Comparison of ENCODE assay signal across 8 mouse cellular contexts in genomic region chr5:124868981-124869380, GRCm38 (mm10). TPM values are rescaled to one million over a fixed set of nuclear protein-coding genes. Genes with fewer than 3 reads are reported as not detected.
A peak's percentile ranks its signal among the peaks of the same experiment; 100 is the strongest.
DNase-seq lines count a peak whose midpoint lies in the region; ATAC-seq and TF ChIP-seq lines count a peak whose summit lies in the region.

No protein-coding gene starts in this region.

- no peak overlapping the region for H3K4me2 ChIP-seq in embryonic facial prominence, embryonic 14.5 days (ENCODE audit: low read depth, low read length)

- no peak overlapping the region for H3K9ac ChIP-seq in embryonic facial prominence, embryonic 14.5 days (ENCODE audit: low read depth, low read length)

- DNase-seq in ovary, postnatal 36 days (ENCODE audit: low spot score): peak; percentile 40
- no peak for DNase-seq in ovary, adult 18-20 months (ENCODE audit: low spot score)
- DNase-seq in embryonic facial prominence, embryonic 14.5 days (ENCODE audit: low spot score): peak; percentile 78
- peak; percentile 75 for DNase-seq in heart, postnatal 4 days
- peak; percentile 77 to 81 for DNase-seq in left cerebral cortex, postnatal 14 days (ENCODE audit: low spot score in 2 of 2)
- peak; percentile 81 for DNase-seq in retina, postnatal 1 day

- WGBS in embryonic facial prominence, embryonic 14.5 days: 48% methylated on average over 4 of the region's 4 CpGs

- peaks cover 16% of the 10 kb centered on the region for H3K4me1 ChIP-seq in bone marrow macrophage, adult 2 months (ENCODE audit: control insufficient read depth, insufficient read depth, low read length)
- H3K4me1 ChIP-seq in embryonic facial prominence, embryonic 14.5 days (ENCODE audit: control insufficient read depth, insufficient read depth, low read length): peaks cover 4% of the 10 kb centered on the region; the same call in 1 of the 2 replicates

- no peaks in the 10 kb centered on the region for H3K9me3 ChIP-seq in embryonic facial prominence, embryonic 14.5 days (ENCODE audit: control insufficient read depth, low read length)

- H3K27ac ChIP-seq in bone marrow macrophage, adult 2 months (ENCODE audit: insufficient read depth, low read depth, low read length): no peak overlapping the region
- H3K27ac ChIP-seq in embryonic facial prominence, embryonic 14.5 days (replicated peaks; ENCODE audit: low read depth, low read length): no peak overlapping the region

- no peak for TF ChIP-seq POLR2A in bone marrow macrophage, adult 2 months (IDR thresholded peaks at IDR 0.05; ENCODE audit: borderline replicate concordance, low read depth, low read length)

- H3K27me3 ChIP-seq in embryonic facial prominence, embryonic 14.5 days (replicated peaks; ENCODE audit: control insufficient read depth, insufficient read depth, low read length): no peaks in the 10 kb centered on the region

- H3K36me3 ChIP-seq in embryonic facial prominence, embryonic 14.5 days (ENCODE audit: control insufficient read depth, insufficient read depth, low read length): peaks cover 20% of the 10 kb centered on the region; the same call in 1 of the 2 replicates

- TF ChIP-seq CTCF in bone marrow macrophage, adult 2 months (IDR thresholded peaks at IDR 0.05; ENCODE audit: low read depth, low read length): peak; percentile 39

- intact Hi-C loops in left cerebral cortex, postnatal 14 days (cut with DNase I): loop anchor here (5.0 kb wide), 1 partner anchor 92 kb away; no protein-coding TSS in a partner anchor

- H3K4me3 ChIP-seq in bone marrow macrophage, adult 2 months (ENCODE audit: insufficient read depth, low read length): no peak overlapping the region
- H3K4me3 ChIP-seq in embryonic facial prominence, embryonic 14.5 days (ENCODE audit: low read depth, low read length): no peak overlapping the region

- ATAC-seq in embryonic facial prominence, embryonic 14.5 days (ENCODE audit: low read depth): no peak
- ATAC-seq in erythroid progenitor cell, adult 5-6 weeks (replicated peaks; ENCODE audit: low FRiP score, poor library complexity, severe bottlenecking): no peak

RNA-seq across cellular contexts. Expression of gene Zfp664, which starts 6.5 kb away (rescaled TPM):
- 20.8 and 24.7 TPM in 2 replicates for polyA plus RNA-seq in bone marrow macrophage, adult 2 months (2012; ENCODE audit: insufficient read depth, insufficient read length, missing spikeins)
- 59.0 and 71.7 TPM in 2 replicates for polyA plus RNA-seq in embryonic facial prominence, embryonic 14.5 days (2014; fragmentation: Nextera tagmentation; extraction: Ambion mirVana)
- 10 to 100 TPM; 57.5 to 62.7 TPM for total RNA-seq in heart, postnatal 4 days (2021)
- 10 to 100 TPM; 55.7 to 60.3 TPM for total RNA-seq in left cerebral cortex, postnatal 14 days (2021)
- total RNA-seq in erythroid progenitor cell, adult 5-6 weeks (2015; ENCODE audit: low replicate concordance): 4.2 and 9.0 TPM in 2 replicates
- 7.3 and 12.5 TPM in 2 replicates for total RNA-seq in erythroid progenitor cell, adult 5-6 weeks (2017; ENCODE audit: low replicate concordance)

RNA-seq across cellular contexts. Expression of gene Ccdc92, which starts 6.8 kb away (rescaled TPM):
- polyA plus RNA-seq in bone marrow macrophage, adult 2 months (2012; ENCODE audit: insufficient read depth, insufficient read length, missing spikeins): 0.92 TPM in 1 of 2 replicates, not detected in the other
- polyA plus RNA-seq in embryonic facial prominence, embryonic 14.5 days (2014; fragmentation: Nextera tagmentation; extraction: Ambion mirVana): 8.5 and 10.1 TPM in 2 replicates
- total RNA-seq in heart, postnatal 4 days (2021): under 1 TPM; 0.68 to 0.88 TPM
- 10 to 100 TPM; 52.1 to 53.0 TPM for total RNA-seq in left cerebral cortex, postnatal 14 days (2021)
- total RNA-seq in erythroid progenitor cell, adult 5-6 weeks (2015; ENCODE audit: low replicate concordance): 1.3 TPM in 1 of 2 replicates, not detected in the other
- total RNA-seq in erythroid progenitor cell, adult 5-6 weeks (2017; ENCODE audit: low replicate concordance): 0.68 and 1.8 TPM in 2 replicates

Comparison
In these comparisons a context has a peak if more than half of its experiments do, and no peak if none do; other contexts are left out.
1. RNA of gene Zfp664, which starts 6.5 kb away (total RNA-seq): 57.5 to 62.7 TPM in heart, postnatal 4 days and 55.7 to 60.3 TPM in left cerebral cortex, postnatal 14 days; 4.2 to 12.5 TPM in erythroid progenitor cell, adult 5-6 weeks; every median in the first group is over 4 times any median in the second.
2. RNA of gene Ccdc92, which starts 6.8 kb away (total RNA-seq): 52.1 to 53.0 TPM in left cerebral cortex, postnatal 14 days; 0.68 to 1.8 TPM in erythroid progenitor cell, adult 5-6 weeks and 0.68 to 0.88 TPM in heart, postnatal 4 days; every median in the first group is over 10 times any median in the second.